Mouse (Mus musculus): ENCODE data around the gene Oprm1.
"Not testable (repeated sequence)": the region's sequence is repeated elsewhere in the genome, so short reads cannot be mapped to it uniquely, and the experiment has no call there.

The Oprm1 gene

DNA sequence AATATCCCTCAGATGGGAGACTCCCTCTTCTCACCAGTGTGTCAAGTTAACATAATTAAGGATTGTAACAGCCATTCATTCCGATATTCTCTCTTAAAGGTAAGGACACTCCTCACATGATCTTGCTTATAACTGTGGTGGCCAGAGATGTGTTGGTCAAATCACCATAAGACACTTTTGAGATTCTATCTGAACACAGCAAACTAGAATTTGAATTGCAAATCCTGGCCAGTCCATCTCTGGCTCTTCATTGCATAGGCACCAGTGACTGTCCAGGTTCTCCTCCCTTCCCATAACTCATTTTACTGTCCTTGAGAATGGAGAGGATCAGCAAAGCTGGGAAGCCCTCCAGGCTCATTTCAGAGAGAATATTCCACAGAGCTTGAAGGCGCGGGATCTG, at the start of gene Oprm1:
Gene Oprm1, plus strand, starts transcription at position 301 of the 400 bp plus-strand sequence.
- no peak for DNase-seq (ENCODE audit: low spot score)

DNA sequence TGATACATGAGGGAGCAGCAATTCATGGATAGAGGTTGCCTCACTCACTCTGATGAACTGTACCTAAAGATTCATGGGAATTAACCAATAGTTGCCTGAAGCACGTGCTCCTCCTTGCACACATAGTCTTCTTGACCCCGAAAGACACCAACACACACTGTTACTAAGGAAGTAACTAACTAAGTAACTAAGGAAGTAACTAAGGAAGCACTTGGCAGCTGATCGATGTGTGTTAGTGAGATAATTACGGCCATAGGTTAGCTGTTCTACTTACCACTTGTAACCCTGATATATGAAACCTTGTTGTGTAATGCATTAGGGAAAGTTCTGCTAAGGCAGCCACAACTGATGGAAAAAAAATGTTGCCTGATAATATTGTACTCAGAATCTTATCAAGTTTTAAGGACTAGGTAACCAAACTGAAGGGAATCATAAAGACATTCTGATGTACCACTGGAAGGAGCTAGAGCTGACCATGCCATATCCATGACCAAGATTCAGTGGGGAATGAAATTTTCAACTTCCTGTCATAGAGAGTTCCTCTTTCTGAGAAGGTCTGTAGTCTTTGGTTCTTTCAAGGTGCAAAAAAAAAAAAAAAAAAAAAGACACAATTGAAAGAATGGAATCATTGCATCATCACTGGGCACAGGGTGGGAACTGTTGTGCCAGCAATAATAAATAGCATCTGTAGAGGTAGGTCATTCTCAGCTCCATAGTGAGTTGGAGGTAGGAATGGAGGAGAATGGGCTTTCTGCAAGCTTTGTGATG, 40.9 kb upstream of the Oprm1 start:
- no peak for DNase-seq (ENCODE audit: low spot score)

DNA sequence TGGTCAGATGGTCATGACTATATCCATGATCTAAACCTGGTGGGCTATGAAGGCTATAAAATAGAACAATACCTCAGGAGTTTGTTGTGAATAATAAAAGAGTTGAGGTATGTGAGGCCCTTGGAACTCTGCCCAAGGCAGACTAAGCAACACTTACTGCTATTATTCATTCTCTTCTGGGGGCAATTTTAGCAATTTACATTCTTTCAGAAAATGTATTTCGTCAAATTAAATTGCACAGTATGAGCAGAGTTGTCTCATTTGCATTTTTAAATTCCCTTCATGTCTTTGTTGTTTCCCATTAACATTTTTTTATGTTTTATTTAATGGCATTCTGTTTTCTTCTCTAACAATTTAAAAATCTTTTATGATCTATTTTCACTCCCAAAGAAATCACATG, 34.5 kb upstream of the Oprm1 start:
- no peak for DNase-seq (ENCODE audit: low spot score)

DNA sequence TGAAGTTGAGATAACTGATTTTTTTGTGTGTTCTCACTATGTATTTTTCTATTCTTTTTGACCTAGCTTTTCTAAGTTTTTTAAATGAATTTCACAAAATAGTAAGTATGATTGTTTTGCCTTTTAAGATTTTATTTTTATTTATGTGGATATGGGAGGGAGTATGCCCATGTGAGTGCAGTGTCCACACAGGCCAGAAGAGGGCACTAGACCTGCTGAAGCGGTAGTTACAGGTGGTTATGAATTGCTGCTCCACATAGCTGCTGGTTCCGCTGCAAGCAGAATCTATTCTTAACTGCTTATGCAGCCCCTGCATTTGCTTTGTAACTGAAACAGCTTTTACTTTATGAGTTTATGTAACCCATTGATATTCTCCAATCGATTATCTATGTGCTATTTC, 29.8 kb upstream of the Oprm1 start:
- DNase-seq (ENCODE audit: low spot score): no peak

DNA sequence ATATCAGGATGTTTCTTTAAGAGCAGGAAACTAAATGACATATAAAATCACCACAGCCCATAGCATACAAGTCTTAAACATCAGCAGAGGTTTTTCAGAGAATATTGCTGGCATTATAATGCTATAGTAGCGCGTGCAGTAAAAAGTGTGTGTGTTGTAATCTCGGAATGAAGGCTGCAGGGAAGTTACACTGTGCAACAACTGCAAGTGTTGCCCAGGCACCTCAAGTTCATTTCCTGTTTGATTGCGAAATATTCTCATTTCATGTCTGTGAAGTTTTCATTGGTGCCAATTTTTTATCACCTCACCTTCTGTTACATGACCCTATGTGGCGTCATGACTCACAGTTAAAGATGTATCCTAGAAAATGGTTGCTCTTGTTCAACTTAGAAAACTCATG, 4.9 kb upstream of the Oprm1 start:
- no peak for DNase-seq (ENCODE audit: low spot score)

DNA sequence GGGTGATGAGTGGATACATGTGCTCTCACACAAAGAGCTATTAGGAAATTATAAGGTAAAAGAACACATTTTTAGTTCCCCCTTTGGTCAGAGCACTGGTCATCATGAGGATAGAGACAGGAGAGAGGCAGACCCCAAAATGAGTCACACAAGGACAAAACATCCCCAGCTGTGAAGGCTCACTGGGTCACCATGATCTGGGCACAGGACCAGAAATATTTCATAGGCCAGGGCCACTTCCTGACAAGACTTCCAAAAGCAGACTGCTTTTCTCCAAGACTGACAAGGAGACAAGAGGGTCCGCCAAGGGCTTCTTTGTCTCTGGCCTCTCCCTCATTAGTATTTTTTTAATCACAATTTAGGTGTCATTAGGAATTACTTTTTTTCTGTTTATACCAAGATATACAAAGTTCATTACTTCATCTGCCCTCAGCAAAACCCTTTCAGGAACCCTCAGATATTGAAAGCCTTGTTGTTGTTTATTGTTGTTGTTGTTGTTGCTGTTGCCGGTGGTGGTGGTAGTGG, 3.0 kb downstream of the Oprm1 start, which contains the start of gene Gm10945:
Gene Gm10945, minus strand, starts transcription at position 475 of the 525 bp plus-strand sequence.
- DNase-seq (ENCODE audit: low spot score): no peak

DNA sequence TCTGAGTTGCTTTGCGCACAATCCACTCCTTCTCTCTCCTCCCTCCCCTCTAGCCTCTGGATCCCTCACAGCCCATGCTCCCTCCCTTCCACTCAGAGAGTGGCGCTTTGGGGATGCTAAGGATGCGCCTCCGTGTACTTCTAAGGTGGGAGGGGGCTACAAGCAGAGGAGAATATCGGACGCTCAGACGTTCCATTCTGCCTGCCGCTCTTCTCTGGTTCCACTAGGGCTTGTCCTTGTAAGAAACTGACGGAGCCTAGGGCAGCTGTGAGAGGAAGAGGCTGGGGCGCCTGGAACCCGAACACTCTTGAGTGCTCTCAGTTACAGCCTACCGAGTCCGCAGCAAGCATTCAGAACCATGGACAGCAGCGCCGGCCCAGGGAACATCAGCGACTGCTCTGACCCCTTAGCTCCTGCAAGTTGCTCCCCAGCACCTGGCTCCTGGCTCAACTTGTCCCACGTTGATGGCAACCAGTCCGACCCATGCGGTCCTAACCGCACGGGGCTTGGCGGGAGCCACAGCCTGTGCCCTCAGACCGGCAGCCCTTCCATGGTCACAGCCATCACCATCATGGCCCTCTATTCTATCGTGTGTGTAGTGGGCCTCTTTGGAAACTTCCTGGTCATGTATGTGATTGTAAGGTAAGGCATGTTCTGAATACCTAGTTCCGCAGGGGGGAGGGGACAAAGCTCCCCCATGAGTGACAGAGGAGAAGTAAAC, 30.4 kb downstream of the Oprm1 start:
- peak; percentile 80 for DNase-seq (ENCODE audit: low spot score)

DNA sequence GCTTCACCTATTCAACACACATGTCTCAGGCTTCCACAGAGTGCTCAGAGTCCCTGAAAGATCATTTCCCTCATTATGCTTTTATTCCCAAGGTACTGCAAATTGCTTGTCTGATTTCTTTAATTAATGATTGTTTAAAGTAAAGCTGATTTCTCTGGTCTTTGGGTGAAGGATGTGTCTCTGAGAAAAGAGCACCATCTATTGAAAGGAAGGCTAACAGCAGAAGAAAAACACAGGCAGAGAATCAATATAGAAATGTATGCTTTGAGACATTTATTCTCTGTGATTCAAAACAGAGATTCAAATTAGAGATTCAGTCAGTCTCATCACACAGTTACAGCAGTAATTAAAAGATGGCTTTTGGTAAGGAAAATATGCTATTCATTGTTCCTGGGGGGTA, 31.9 kb downstream of the Oprm1 start:
- DNase-seq (ENCODE audit: low spot score): no peak

DNA sequence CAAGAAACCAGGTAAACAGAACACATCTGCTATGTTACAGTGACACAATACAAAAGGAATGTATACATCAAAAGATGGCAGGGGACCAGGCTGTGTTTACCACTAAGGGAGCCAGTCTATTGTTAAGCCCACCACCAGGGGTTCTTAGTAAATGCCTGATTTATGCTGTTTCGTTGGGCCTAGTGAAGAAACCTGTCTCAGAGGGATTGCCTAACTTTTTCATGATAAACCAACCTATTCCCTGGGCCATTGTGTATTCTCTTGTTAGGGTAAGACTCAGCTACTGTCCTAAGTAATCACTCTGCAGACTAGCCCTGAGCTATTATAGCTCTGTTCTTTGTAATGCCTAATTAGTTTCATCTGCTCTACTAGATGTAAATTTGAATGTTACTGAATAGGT, 62.3 kb downstream of the Oprm1 start:
- DNase-seq (ENCODE audit: low spot score): no peak

DNA sequence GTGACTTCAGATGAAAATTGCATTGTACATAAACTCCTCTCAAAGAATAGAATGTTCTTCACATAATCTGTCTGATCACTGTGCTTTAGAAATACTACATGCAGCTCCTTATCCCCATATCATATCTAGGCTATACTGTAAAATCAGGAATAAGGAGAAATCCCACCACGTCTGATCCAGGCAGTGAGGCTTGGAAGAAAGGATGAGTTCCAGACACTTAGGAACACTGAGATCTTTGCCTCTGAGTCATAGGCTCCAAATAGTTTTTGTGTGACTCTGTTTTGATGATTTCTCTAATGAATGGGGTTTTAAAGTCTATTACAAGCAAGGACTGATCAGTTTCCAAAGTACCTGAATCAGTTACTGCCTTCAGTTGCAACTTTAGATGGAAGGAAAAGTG, 83.9 kb downstream of the Oprm1 start:
- no peak for DNase-seq (ENCODE audit: low spot score)

DNA sequence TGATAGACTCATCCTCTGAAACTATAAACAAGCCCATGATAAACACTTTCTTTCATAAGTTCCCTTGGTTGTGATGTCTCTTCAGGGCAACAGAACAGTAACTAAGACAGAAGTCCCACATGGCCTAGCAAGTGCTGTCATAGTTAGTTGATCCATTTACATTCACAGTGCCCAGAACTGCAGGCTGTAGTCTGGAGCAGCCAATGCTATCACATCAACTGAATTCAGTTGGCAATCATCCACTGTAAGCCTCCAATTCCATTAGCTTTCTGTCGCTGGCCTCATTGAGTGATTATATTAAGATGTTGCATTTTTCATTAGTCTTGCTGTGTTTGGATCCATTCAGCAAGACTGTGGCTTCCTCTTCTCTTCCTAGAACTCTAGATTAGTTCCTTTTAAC, 88.0 kb downstream of the Oprm1 start:
- DNase-seq (ENCODE audit: low spot score): no peak

DNA sequence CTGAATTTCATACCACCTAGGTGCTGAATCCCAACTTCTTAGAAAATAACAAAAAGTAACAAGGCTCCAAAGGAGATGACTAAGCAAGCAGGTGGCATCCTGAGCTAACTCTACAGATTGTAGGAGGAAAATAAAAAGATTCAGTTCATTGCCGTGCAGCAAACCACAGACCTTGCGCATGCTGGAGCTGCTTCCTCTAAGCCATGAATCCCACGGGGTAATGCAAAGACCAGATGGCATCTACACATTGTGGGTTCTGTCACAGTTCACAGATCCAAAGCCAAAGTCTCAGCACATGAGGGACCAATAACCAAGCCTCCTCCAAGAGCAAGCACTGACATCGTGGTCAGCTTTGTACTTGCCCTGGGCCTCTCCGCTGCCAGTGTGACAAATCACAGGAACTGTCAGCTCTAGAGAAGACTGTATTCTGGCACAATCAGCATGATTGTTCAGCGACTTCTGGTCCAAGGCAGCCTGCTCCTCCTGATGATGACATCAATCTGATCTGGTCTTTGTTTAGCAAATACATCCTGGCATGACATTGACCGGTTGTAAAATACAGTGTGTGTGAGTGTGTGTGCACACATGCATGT, 90.0 kb downstream of the Oprm1 start:
- peak; percentile 10 for DNase-seq (ENCODE audit: low spot score)

DNA sequence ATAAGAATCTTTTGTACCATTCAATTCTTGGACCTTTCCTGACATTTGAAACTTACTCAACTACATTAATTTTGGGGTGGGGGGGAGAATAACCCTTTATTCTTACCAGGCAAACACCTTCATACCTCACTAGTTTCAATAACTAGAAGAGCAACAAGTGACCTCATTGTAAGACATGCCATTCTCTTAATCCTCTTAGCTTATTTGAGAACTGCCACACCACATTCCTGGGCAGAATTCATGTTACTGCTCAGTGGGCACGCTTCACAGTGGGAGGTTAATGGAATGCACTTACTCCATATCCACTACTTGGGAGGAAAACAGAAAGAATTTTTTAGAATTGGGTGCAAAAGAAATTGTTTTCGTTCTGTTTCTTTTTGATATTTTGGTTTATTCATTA, 90.5 kb downstream of the Oprm1 start:
- DNase-seq (ENCODE audit: low spot score): peak; percentile 22

DNA sequence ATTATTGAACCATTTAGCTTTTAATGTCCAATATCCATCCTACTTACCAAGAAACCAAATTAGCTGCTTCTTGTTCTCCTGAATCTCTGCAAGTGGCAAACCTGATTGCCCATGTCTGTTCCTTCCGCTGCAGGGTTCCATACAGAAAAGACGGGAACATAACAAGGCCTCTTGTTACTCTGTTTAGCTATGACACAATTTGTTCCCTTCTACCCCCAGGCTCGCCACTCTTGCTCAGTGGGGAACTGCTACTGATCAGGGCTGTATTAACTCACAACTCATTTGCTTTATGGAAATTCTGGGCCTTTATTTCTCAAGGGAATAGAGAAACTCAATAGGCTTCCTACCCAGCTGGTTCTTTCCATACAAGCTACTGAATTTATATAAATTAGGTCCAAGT, 97.5 kb downstream of the Oprm1 start:
- DNase-seq (ENCODE audit: low spot score): no peak

DNA sequence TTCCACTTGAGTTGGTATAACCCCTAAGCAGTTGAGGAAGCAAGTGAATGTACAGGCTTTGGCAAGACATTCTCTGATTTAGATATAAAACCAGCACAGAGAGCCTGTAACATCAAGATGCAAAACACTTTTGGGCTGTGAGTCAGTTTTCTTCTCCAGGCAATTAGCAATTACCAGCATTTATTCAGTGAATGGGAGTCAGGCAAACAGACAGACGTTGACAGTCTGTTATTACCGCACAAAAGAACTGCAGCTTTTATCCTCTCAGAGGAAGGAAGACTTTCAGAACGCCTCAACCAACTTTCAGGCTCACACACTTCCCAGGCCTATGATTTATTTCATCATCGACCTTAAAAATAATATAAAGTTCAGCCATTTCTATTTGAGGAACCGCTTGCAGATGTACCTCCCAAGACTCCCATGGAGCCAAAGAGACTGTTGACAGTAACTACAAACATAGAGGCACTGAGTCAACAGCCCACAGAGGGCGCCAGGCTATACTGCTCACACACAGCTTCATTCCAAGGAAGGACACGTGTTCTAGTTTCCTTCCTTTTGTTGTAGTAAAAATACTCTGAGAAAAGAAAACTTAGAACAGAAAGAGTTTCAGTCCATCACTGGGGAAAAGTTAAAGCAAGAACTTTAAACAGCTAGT, 113.2 kb downstream of the Oprm1 start:
- DNase-seq (ENCODE audit: low spot score): no peak

DNA sequence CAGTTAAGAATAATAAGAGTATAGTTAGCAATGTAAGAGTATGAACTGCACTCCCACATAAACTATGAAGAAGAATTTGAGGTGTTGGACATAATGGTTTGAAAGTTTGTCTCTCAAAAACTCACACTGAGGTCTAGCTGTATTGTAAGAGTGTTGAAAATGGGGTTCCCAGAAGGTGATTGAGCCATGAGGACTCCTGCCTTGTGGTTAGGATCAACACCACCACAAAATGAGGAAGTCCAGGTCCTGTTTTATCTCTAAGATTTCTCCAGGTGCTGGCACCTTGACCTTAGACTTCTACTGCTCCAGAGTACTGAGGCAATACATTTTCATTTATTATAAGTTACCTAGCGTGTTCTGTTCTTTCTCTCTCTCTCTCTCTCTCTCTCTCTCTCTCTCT, 115.6 kb downstream of the Oprm1 start:
- no peak for DNase-seq (ENCODE audit: low spot score)

DNA sequence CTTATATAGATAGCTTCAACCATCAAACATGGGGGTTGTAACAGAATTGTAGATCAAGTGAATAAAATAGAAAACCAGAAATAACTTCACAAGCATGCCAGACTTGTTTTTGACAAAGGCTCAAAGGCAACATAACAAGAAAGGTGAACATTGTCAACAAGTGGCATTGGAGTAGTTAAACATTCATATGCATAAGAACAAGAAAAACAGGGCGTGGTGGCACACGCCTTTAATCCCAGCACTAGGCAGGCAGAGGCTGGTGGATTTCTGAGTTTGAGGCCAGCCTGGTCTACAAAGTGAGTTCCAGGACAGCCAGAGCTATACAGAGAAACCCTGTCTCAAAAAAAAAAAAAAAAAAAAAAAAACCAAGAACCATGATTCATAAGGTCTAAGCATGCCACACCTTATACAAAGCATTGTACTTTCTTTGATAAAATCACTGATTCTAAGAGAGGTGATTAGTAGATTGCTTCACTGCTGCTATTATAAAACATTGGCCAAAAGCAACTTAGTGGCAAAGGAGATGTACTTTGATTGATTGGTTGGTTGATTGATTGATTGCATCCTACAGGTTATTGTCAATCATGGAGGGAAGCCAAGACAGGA, 120.1 kb downstream of the Oprm1 start:
- no peak for DNase-seq (ENCODE audit: low spot score)

DNA sequence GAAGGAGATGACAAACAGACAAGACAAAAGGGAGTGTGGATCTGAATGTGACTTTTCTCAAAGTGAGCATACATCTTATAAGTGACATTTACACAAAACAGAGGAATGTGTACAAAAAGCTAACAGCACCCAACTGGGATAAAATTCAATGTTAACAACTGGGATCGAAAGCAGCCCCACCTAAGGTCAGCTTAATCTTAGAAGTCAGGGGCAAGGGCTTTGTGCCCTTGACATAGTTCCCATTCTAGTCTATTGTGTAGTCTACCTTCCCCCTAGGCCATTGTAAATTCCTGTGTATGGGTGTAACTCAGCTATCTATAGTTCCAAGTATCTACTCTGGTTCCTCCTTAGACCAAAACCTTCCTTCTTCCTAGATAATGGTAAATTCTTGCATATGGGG, 123.7 kb downstream of the Oprm1 start:
- DNase-seq (ENCODE audit: low spot score): not testable (repeated sequence)

DNA sequence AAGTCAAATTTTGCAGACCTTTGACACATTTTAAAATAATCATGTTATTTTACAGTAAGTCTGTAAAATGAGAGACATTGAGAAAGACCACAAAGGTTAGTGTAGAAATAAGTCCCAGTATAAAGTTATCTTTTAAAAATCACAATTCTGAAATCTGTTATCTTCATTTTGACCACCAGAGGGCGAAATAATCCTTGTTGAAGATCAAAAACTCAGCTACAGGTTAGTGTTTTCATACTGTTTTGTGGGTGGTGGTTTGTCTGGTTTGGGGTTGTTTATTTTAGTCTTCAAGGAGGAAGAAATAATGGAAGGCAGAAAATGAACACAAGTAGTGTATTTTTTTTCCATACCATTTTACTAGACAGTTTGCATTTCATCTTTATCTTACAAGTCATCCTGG, 127.2 kb downstream of the Oprm1 start:
- DNase-seq (ENCODE audit: low spot score): peak; percentile 77

DNA sequence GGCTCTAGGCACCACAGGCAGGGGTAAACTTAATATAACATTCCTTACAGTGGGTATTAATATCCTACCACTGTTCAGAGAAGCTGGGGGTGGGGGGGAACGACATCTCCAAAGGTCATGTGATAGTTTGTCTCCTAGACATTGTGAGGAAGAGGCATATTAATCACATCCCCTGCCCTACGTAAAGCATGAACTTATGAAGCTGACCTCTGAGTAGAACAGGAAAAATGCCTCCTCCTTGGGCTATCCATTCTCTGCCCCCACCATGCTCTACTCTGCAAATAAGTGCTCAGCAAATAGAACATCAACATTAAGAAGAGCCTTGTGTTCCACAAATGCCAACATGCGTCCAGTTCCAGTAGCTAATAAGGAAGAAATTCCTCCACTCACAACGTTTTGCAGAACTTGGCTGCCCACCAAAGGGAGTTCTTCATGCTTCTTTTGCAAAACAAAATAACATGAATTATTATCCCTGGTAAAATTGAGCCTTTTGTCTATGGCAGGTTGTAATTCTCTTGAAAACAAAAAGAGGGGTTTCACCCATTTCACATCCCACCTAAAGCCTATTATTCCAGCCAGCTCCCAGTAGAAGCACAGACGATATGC, 131.4 kb downstream of the Oprm1 start:
- no peak for DNase-seq (ENCODE audit: low spot score)

DNA sequence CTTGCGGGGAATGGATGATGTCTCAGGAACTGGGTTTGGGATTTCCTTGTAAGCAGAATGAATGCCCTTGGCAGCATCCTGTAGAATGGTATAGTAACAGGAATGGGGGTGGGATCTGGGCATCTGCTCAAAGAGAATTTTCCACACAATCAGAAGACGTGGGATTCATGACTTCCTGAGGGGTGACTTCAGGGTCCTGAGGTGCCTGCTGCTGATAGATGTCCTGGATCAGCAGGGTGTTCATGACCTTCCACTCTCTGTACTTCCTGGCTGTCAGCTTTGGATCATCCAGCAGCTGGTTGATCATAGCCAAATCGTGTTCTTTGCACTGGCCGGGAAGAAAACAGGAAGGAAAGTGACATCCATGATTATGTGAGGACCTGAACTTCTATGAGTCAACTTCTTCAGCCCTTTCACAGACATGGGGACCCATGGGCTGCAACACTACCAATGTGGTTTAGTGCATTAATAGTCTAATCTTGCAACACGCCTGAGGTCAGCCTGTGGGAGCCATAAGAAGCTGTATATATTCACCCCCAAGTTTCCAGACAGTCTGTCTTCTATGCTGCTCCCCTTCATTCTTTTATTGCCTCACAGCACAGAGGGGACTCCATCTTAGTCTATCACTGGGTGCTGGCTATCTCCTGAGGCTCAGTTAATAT, 132.2 kb downstream of the Oprm1 start:
- no peak for DNase-seq (ENCODE audit: low spot score)

All from retina, embryonic 14.5 days (tissue).